Mouse (Mus musculus) megakaryocyte, embryonic 14.5 days (primary cell): ENCODE data around the gene Luzp1.

ENCODE experiments used
- FLI1 ChIP-seq: IDR thresholded peaks from 2 replicates; pipeline ENCODE4 v1.6.1; 2012; ENCODE audit warnings: low read length, inconsistent platforms, mixed read lengths
- GATA1 ChIP-seq: IDR thresholded peaks from 3 replicates; pipeline ENCODE4 v1.6.1; 2012; ENCODE audit warnings: mixed read lengths, low read length, inconsistent platforms, borderline replicate concordance

- TF ChIP-seq FLI1 (no peak), GATA1 (no peak)
Measured at GRCm38 (mm10) chr4:136452286-136452685, 17.3 kb upstream of the Luzp1 start.
